Mouse (Mus musculus): ENCODE measurements around the gene Ltbp1.
A peak's percentile ranks its signal among the peaks of the same experiment; 100 is the strongest.

Gene Ltbp1

DNA sequence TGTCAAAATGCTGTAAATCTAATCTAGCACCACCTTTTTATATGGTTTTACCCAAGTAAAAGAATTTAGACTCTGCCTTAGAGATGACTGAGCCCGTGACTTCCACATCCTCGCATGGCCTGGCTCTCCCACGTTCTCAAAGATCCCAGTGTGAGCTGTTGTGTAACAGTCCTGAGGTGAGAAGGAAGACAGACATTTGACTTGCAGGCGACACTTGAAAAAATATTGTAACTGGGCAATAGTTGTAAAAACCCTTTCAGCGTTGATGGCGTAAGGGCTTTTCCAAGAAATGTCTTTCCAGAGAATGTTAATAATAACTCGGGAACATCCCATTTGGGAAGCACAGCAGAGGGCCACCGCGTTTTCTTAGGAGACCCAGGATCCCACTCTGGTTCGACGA is 366.3 kb downstream of the Ltbp1 start:
- no peak for DNase-seq

- DNase-seq, result peak; percentile 49
Measured at GRCm38 (mm10) chr17:75372371-75372770, 367.0 kb downstream of the Ltbp1 start.

DNA sequence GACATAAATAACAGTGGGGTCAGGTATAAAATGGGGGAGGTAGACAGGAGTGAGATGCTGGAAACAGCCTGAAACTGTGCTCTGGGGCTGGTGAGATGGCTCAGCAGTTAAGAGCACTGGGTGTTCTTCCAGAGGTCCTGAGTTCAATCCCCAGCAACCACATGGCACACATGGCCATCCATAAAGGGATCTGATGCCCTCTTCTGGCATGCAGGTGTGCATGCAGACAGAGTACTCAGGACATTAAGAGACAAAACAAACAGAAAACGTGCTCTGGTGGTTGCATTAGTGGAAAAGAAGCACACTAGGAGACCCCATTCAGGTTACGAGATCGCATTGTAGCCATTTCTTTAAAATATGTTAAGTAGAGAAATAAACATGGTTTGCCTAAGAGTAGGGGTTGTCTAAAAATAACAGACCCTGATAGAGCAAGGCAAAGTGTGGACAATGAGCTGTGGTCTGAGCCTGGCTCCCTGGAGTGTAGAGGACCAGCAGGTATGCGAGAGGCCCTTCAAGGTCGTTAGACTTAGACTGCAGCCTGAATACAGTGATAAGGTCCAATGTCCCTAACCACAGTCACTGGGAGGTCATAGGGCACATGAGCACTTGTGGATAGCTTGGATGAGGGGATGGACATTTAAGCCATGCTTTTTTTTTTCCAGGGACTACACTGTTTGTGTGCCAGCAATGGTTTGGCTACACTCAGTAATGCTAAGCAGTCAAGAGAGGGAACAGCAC is 369.1 kb downstream of the Ltbp1 start:
- no peak for DNase-seq

DNA sequence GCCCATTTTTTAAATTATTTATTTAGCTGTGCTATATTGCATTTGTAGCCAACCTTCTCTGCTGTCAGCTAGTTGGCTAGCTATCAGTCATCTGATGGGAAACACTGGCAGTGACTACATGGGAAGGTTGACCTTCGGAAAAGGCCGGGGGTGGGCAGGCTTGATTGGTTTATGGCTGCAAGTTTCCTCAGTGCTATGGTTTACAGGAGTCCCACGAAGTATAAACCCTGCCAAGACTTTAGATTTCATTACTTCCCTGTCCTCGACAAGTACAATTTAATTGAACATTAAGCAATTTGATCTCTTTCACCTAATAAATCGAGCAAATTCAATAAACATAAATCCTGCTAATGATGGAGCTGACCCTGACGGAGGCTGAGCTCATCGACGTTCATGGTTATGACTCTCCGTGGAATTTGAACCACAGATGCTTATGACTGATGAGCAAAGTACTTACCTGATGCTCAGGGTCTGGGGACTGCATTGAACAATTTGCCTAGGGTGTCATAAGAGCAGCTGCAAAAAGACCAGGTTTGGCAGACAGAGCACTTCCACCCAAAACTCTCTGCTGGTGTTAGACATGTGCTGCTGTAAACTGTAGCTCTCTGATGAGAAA is 373.0 kb downstream of the Ltbp1 start:
- no peak for DNase-seq

- no peak for DNase-seq
Measured at GRCm38 (mm10) chr17:75380167-75380566, 374.8 kb downstream of the Ltbp1 start.

GRCm38 (mm10) chr17:75388402-75388801 is 383.0 kb downstream of the Ltbp1 start:
- DNase-seq, result no peak

GRCm38 (mm10) chr17:75390142-75390541 is 384.8 kb downstream of the Ltbp1 start:
- DNase-seq, result no peak

DNA sequence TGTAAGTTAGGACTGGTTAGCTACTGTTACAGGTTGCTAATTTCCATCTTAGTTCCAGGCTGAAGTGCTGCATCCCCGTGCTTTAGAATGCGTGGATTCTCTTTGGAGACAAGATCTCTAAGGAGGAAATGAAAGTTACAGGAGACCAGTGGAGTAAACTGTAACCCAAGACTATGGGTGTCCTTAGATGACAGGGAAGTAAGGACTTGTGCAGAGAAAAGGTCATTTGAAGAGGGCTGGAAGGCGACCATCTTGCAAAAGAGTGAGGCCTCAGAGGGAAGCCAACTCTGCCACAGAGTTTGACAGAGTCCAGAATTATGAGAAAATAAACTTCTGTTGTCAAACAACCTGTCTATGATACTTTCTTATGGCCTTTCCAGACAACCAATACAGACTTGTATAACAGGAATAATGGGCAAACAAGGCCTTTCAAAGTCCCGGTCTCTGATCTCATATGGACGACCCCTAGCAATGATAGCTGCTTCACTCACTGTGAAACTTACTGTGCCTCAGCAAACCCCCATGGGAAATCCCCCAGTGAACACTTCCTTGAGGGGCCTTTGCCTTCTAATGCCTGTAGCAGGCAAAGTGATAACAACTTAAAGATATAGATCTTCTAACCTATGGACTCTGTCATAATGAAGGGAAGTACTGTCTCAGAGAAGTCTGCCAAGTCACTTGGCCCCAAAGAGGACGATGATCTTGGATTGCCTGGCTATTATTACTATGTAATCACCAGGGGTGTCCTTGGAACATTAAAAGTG is 386.2 kb downstream of the Ltbp1 start:
- DNase-seq, result no peak

- DNase-seq, result peak; percentile 36
Measured at GRCm38 (mm10) chr17:75406405-75406804, 401.0 kb downstream of the Ltbp1 start.

GRCm38 (mm10) chr17:75416861-75417260 is 411.5 kb downstream of the Ltbp1 start:
- no peak for DNase-seq

DNA sequence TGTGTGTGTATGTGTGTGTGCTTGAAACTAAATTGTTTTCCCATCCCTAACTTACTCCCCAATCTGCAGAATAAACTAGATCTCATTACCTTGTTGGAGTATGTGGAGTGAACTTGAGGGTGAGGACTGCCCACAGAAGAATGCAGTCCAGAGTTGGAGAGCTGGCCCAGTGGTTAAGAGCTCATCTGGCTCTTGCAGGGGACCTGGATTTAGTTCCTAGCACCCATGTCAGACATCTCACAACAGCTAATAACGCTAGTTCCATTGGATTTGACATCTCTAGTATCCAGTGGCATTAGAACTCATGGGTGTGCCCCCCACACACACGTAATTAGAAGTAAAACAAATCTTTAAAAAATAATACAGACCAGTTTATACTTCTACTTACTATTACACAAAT is 428.8 kb downstream of the Ltbp1 start:
- DNase-seq, result no peak

DNA sequence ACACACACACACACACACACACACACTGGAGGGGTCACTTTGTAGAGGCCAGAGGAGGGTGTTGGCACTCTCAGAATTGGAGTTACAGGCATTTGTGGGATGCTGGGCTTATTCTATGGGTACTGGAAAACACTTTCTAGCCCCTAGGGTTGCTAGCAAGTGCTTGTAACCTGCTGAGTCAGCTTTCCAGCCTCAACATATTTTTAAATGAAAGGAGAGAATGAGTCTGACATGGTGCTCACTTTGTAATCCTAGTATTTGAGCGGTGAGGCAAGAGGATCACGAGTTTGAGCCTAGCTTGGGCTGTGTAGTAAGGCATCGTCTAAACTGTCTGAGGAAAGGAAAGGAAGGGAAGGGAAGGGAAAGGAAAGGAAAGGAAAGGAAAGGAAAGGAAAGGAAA is 429.5 kb downstream of the Ltbp1 start:
- DNase-seq, result no peak

GRCm38 (mm10) chr17:75435599-75435998 is 430.2 kb downstream of the Ltbp1 start, which contains the start of gene Rasgrp3:
TSS of gene Rasgrp3 (plus strand) at chr17:75435896.
- DNase-seq, result peak; percentile 58

GRCm38 (mm10) chr17:75436095-75436494 is 430.7 kb downstream of the Ltbp1 start:
- no peak for DNase-seq

DNA sequence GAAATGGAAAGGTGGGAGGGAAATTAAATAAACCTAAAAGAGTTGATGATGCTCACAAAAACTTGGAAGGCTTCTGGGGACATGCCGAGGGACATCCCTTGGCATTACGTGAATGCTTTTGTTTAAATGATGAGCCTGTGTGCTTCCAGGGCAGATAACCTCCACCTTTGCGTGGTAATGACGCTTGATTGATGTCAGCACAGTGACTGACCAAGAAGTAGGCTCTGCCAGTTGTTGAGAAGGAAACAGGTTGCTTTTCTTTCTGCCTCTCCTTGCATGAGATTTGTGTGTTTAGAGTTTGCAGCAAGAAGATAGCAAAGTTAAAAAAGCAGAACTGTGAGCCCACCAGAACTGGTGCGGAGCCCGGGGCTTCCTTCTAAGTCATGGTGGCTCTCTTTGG is 431.5 kb downstream of the Ltbp1 start:
- no peak for DNase-seq

- DNase-seq, result no peak
Measured at GRCm38 (mm10) chr17:75437239-75437750, 431.9 kb downstream of the Ltbp1 start.

DNA sequence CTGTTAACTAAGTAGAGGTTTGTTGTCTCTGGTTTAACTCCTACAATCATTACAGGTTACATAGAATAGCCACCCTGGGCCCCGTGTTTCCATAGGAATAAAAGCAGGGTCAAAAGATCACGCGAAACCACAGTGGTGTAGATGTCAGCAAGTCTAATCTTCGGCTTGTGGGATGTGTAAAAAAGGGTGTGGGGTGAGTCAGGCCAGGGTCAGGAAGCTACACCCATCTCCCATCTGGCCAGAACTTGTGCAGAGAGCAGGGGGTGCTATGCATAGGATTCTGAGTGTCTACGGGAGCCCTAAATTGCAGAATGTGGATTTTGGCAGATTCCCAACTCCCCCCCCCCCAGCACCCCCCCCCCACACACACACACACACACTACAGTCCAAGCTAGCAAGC is 432.8 kb downstream of the Ltbp1 start:
- DNase-seq, result no peak

DNA sequence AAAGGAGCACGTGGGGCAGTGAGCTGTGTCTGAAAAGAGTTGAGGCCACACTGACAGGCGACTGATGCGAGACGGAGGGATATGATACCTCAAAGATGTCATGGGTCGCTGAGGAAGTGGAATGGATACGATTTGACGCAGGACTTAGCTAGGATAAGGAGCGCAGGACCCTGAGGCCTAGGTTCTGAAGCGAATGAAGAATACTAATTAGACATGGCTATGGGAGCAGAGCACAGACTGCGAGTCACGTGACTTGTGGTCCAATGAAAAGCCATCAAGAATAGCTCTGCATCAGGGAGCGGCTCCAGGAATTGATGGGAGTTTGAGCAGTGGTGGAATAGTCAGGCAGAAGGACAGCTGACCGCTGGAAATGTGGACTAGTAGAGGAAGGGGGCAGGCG is 433.7 kb downstream of the Ltbp1 start:
- no peak for DNase-seq

DNA sequence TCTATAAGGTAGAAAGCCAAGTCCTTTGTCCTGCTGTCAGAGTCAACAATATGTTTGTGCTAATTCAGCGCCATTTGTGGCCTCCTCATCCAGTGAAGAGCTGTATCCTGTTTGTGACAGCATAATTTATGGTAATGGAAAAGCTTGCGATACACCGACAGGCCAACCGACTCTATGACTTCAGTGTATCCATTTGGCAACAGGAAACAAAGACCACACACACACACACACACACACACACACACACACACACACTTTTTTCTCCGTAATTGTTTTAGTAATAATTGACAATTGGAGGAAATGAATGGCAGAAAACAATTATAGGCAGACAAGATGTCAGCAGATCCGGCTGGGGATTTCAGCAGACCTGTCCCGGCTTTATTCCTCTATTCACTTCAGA is 435.3 kb downstream of the Ltbp1 start:
- DNase-seq, result peak; percentile 59

GRCm38 (mm10) chr17:75441260-75441830 is 436.0 kb downstream of the Ltbp1 start:
- no peak for DNase-seq
